Mouse (Mus musculus): ENCODE measurements around the gene Mast3. TPM values are rescaled to one million over a fixed set of nuclear protein-coding genes. Genes with fewer than 3 reads are reported as not detected.

Mast3 gene
- polyA plus RNA-seq, 1 experiment from 2014 or later = 13.9 TPM

GRCm38 (mm10) chr8:70787941-70788667 is 16.8 kb downstream of the Mast3 start:
- Histone ChIP-seq H3K36me3 (peaks cover 59% of the 10 kb centered on the region), H3K4me3 (no peak overlapping the region)

GRCm38 (mm10) chr8:70787051-70787445 is 17.8 kb downstream of the Mast3 start:
- Histone ChIP-seq H3K9ac (no peak overlapping the region), H3K9me3 (no peaks in the 10 kb centered on the region), H3K27ac (no peak overlapping the region), H3K4me3 (no peak overlapping the region), H3K27me3 (peaks cover 5% of the 10 kb centered on the region; the same call in 1 of the 2 replicates), H3K4me1 (peaks cover 31% of the 10 kb centered on the region), H3K36me3 (peaks cover 64% of the 10 kb centered on the region), H3K4me2 (replicated peaks) (no peak overlapping the region)
- ATAC-seq (ENCODE audit: insufficient number of reproducible peaks, insufficient read depth, low FRiP score, low TSS enrichment) = no peak
- 89% methylated on average over 3 of the region's 3 CpGs for WGBS

More at GRCm38 (mm10) chr8:70787941-70788667, 16.8 kb downstream of the Mast3 start:
- Histone ChIP-seq H3K9ac (no peak overlapping the region), H3K27me3 (peaks cover 5% of the 10 kb centered on the region; the same call in 1 of the 2 replicates), H3K4me1 (peaks cover 38% of the 10 kb centered on the region), H3K9me3 (no peaks in the 10 kb centered on the region), H3K4me2 (replicated peaks) (0 out of 2 replicates have a peak overlapping the region, but pooled peaks have one; percentile 15), H3K27ac (no peak overlapping the region)
- 16% methylated on average over 30 of the region's 30 CpGs for WGBS
- no peak for ATAC-seq (ENCODE audit: insufficient number of reproducible peaks, insufficient read depth, low FRiP score, low TSS enrichment)

- Histone ChIP-seq H3K27ac (no peak overlapping the region), H3K4me3 (no peak overlapping the region)
These were observed 18.4 kb downstream of the Mast3 start for GRCm38 (mm10) chr8:70786291-70787050.

GRCm38 (mm10) chr8:70780093-70780492 is 24.8 kb downstream of the Mast3 start:
- 80% methylated on average over 11 of the region's 11 CpGs for WGBS
- no peaks in the 10 kb centered on the region for H3K27me3 ChIP-seq
- no peak overlapping the region for H3K4me3 ChIP-seq
- no peak overlapping the region for H3K27ac ChIP-seq
- no peak overlapping the region for H3K4me2 ChIP-seq (replicated peaks)
- H3K9ac ChIP-seq = no peak overlapping the region
- H3K4me1 ChIP-seq = peaks cover 18% of the 10 kb centered on the region
- peaks cover 63% of the 10 kb centered on the region for H3K36me3 ChIP-seq
- H3K9me3 ChIP-seq = no peaks in the 10 kb centered on the region
- ATAC-seq (ENCODE audit: insufficient number of reproducible peaks, insufficient read depth, low FRiP score, low TSS enrichment) = no peak

More at GRCm38 (mm10) chr8:70786291-70787050, 18.4 kb downstream of the Mast3 start:
- Histone ChIP-seq H3K27me3 (peaks cover 5% of the 10 kb centered on the region; the same call in 1 of the 2 replicates), H3K4me2 (replicated peaks) (no peak overlapping the region), H3K9me3 (no peaks in the 10 kb centered on the region), H3K4me1 (peaks cover 26% of the 10 kb centered on the region), H3K9ac (no peak overlapping the region), H3K36me3 (peaks cover 70% of the 10 kb centered on the region)
- WGBS = 87% methylated on average over 25 of the region's 25 CpGs
- no peak for ATAC-seq (ENCODE audit: insufficient number of reproducible peaks, insufficient read depth, low FRiP score, low TSS enrichment)

GRCm38 (mm10) chr8:70776496-70777444 is 28.1 kb downstream of the Mast3 start, which contains the start of gene Pik3r2:
TSS of gene Pik3r2 (minus strand) at chr8:70776713.
- WGBS = under 1% methylated on average over 94 of the region's 94 CpGs
- H3K36me3 ChIP-seq = peaks cover 64% of the 10 kb centered on the region

GRCm38 (mm10) chr8:70775851-70776495 is 28.9 kb downstream of the Mast3 start:
- peak overlapping the region; percentile 96 for H3K27ac ChIP-seq
- peak overlapping the region; percentile 59 for H3K4me3 ChIP-seq
- peak overlapping the region; percentile 87 for H3K9ac ChIP-seq
- peaks cover 66% of the 10 kb centered on the region for H3K36me3 ChIP-seq
- H3K9me3 ChIP-seq = no peaks in the 10 kb centered on the region
- ATAC-seq (ENCODE audit: insufficient number of reproducible peaks, insufficient read depth, low FRiP score, low TSS enrichment) = peak; percentile 24
- peaks cover 40% of the 10 kb centered on the region for H3K4me1 ChIP-seq
- H3K27me3 ChIP-seq = no peaks in the 10 kb centered on the region
- 4% methylated on average over 34 of the region's 34 CpGs for WGBS
- H3K4me2 ChIP-seq (replicated peaks) = peak overlapping the region; percentile 88

More at GRCm38 (mm10) chr8:70776496-70777444, 28.1 kb downstream of the Mast3 start, which contains the start of gene Pik3r2:
- peak; percentile 86 for ATAC-seq (ENCODE audit: insufficient number of reproducible peaks, insufficient read depth, low FRiP score, low TSS enrichment)
- Histone ChIP-seq H3K4me3 (peak within 1 kb of the TSS; percentile 59), H3K4me1 (peaks cover 40% of the 10 kb centered on the region), H3K9ac (peak within 1 kb of the TSS; percentile 87), H3K9me3 (no peaks in the 10 kb centered on the region), H3K27ac (peak within 1 kb of the TSS; percentile 96), H3K27me3 (no peaks in the 10 kb centered on the region), H3K4me2 (replicated peaks) (peak within 1 kb of the TSS; percentile 88)

GRCm38 (mm10) chr8:70775227-70775626 is 29.6 kb downstream of the Mast3 start:
- Histone ChIP-seq H3K4me1 (peaks cover 40% of the 10 kb centered on the region), H3K9ac (peak overlapping the region; percentile 87), H3K4me3 (peak overlapping the region; percentile 59), H3K4me2 (replicated peaks) (peak overlapping the region; percentile 88), H3K36me3 (peaks cover 67% of the 10 kb centered on the region), H3K27ac (no peak overlapping the region), H3K27me3 (no peaks in the 10 kb centered on the region), H3K9me3 (no peaks in the 10 kb centered on the region)
- WGBS = 86% methylated on average over 5 of the region's 5 CpGs
- no peak for ATAC-seq (ENCODE audit: insufficient number of reproducible peaks, insufficient read depth, low FRiP score, low TSS enrichment)

GRCm38 (mm10) chr8:70774740-70775139 is 30.1 kb downstream of the Mast3 start:
- H3K9ac ChIP-seq = peak overlapping the region; percentile 34; the same call in 1 of the 2 replicates
- peaks cover 64% of the 10 kb centered on the region for H3K36me3 ChIP-seq
- peak overlapping the region; percentile 6; the same call in 1 of the 2 replicates for H3K4me3 ChIP-seq
- H3K27ac ChIP-seq = no peak overlapping the region
- no peak for ATAC-seq (ENCODE audit: insufficient number of reproducible peaks, insufficient read depth, low FRiP score, low TSS enrichment)
- peaks cover 40% of the 10 kb centered on the region for H3K4me1 ChIP-seq
- no peaks in the 10 kb centered on the region for H3K9me3 ChIP-seq
- H3K27me3 ChIP-seq = no peaks in the 10 kb centered on the region
- peak overlapping the region; percentile 88; the same call in 1 of the 2 replicates for H3K4me2 ChIP-seq (replicated peaks)
- WGBS = 93% methylated on average over 18 of the region's 18 CpGs

- peak overlapping the region; percentile 18; the same call in 1 of the 2 replicates for H3K27ac ChIP-seq
- H3K4me3 ChIP-seq = no peak overlapping the region
- 0 out of 2 replicates have a peak overlapping the region, but pooled peaks have one; percentile 34 for H3K9ac ChIP-seq
- no peaks in the 10 kb centered on the region for H3K27me3 ChIP-seq
- H3K36me3 ChIP-seq = peaks cover 60% of the 10 kb centered on the region
- no peaks in the 10 kb centered on the region for H3K9me3 ChIP-seq
- no peak for ATAC-seq (ENCODE audit: insufficient number of reproducible peaks, insufficient read depth, low FRiP score, low TSS enrichment)
- H3K4me1 ChIP-seq = peaks cover 40% of the 10 kb centered on the region
- 0 out of 2 replicates have a peak overlapping the region, but pooled peaks have one; percentile 3 for H3K4me2 ChIP-seq (replicated peaks)
- WGBS = 79% methylated on average over 9 of the region's 9 CpGs
These were observed 31.0 kb downstream of the Mast3 start for GRCm38 (mm10) chr8:70773833-70774232.

GRCm38 (mm10) chr8:70773410-70773809 is 31.4 kb downstream of the Mast3 start:
- H3K4me3 ChIP-seq = no peak overlapping the region
- 0 out of 2 replicates have a peak overlapping the region, but pooled peaks have one; percentile 34 for H3K9ac ChIP-seq
- H3K27ac ChIP-seq = 0 out of 2 replicates have a peak overlapping the region, but pooled peaks have one; percentile 23
- ATAC-seq (ENCODE audit: insufficient number of reproducible peaks, insufficient read depth, low FRiP score, low TSS enrichment) = no peak
- no peaks in the 10 kb centered on the region for H3K9me3 ChIP-seq
- peaks cover 60% of the 10 kb centered on the region for H3K36me3 ChIP-seq
- peaks cover 39% of the 10 kb centered on the region for H3K4me1 ChIP-seq
- WGBS = 78% methylated on average over 5 of the region's 5 CpGs
- no peaks in the 10 kb centered on the region for H3K27me3 ChIP-seq
- no peak overlapping the region for H3K4me2 ChIP-seq (replicated peaks)

All from embryonic facial prominence, embryonic 12.5 days (tissue).